Mouse (Mus musculus): Measurements from ENCODE around the gene Mipep.
A peak's percentile ranks its signal among the peaks of the same experiment; 100 is the strongest.

The Mipep gene

GRCm38 (mm10) chr14:60866399-60866798 is 82.0 kb downstream of the Mipep start:
- no peak for DNase-seq (ENCODE audit: low spot score in 2 of 2)

DNA sequence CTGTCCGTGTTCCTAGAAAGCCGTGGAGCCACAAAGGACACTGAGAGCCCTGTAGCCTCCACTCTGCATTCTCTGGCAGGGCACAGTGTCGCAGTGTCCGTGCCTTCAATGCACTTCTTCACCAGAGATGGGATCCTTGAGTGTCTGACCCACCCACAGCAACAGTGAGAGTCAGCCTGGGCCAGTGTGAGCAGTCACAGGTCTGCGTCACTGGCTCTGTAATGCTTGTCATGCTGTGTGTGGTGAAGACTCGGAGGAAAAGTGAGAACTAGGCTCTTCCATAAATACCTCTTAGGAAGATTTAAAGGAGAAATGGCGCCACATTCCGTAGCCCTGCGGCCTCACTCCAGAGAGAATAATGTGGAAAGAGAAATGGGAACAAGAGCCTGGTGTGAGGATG is 84.0 kb downstream of the Mipep start:
- DNase-seq (ENCODE audit: low spot score in 2 of 2) = no peak

DNA sequence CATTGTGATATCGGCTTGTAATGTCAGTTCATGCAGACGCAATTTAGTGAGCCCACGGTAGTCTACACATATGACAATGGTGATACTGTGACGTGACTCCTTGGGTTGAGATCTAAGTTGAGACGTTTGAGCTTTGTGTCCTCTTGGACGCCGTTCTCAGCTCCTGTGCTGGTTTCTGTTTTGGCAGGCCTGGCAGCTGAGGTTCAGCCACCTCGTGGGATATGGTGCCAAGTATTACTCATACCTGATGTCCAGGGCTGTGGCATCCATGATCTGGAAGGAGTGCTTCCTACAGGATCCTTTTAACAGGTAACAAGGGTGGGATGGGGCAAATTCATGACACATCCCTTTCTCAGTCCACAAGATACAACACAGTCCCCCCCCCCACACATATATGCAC is 87.5 kb downstream of the Mipep start:
- no peak for DNase-seq (ENCODE audit: low spot score in 2 of 2)

DNA sequence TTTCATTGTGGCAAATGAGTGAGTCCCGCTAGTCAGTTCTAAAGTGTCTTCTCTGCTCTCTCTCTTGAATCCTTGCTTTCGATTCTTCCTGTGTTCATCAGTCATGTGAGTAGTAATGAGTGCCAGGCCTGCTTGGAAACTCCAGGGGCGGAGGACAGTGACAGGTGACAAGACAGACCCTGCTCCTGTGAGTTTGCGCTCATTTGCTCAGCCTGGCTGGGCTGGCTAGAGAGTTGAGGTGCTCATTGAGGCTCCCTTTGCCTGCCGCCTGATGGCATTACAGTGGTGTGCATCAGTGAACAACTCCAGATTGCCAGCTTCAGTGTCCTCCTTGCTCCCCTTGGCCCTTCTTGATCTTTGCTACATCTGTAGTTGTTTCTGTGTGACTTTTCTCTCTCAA is 97.7 kb downstream of the Mipep start:
- DNase-seq (ENCODE audit: low spot score in 2 of 2) = no peak

DNA sequence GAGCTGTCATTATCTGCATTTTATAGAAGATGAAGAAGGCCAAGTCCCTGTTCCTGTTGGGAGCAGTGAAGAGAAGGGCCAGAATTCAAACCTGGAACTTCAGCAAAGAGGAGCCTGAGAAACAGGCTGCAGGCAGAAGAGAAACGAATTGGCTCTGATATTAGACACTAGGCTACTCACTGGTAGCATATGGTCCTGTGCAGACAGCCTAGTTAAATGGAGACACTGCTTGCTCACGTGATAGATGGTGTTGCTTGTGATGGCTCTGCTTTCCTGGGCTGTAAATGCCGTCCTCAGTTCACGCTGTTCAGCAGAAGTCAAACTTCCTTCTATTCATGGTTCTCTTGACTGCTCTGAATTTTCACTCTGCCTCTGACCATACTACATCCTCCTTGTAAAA is 98.3 kb downstream of the Mipep start:
- DNase-seq (ENCODE audit: low spot score in 2 of 2) = no peak

GRCm38 (mm10) chr14:60885361-60885950 is 101.1 kb downstream of the Mipep start:
- DNase-seq (ENCODE audit: low spot score in 2 of 2) = no peak

GRCm38 (mm10) chr14:60893882-60894281 is 109.5 kb downstream of the Mipep start:
- no peak for DNase-seq (ENCODE audit: low spot score in 2 of 2)

DNA sequence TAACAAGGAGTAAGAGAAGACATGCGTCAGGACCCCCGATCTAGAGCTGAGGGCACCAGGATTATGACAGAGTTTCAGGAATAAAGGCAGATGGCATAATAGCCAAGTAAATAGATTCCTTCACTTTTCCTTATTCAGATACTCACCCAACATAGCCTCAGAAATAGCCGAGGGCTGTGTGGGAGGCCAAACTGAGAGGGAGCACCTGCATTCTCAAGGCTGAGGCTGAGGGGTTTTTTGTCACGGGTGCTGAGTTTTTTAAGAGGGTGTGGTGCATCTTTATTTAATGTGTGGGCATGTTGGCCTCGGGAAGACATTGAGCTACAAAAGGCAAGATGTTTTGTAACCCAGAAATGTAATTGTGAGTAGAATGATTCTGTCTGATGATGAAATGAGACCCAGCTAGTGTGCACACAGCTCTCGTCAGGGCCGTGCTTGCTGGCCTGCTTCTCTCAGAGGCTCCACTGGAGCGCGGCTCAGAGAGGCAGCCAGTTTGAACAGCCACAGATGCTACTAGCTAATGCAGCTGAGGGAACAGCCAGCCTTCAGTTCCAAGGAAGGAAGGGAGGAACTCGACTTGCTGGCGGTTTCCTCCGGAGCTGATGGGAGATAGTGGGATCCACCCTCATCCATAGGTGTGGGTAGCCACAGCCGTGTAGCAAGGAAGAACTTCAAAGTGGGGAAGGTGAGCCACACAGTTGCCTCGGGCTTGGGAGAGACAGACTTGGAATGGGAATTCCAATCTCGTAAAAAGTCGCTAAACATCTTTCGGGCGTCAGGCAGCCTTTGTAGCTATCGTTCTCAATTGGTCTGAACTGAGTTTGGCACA is 111.0 kb downstream of the Mipep start:
- DNase-seq (ENCODE audit: low spot score in 2 of 2) = peak; percentile 22 to 31

DNA sequence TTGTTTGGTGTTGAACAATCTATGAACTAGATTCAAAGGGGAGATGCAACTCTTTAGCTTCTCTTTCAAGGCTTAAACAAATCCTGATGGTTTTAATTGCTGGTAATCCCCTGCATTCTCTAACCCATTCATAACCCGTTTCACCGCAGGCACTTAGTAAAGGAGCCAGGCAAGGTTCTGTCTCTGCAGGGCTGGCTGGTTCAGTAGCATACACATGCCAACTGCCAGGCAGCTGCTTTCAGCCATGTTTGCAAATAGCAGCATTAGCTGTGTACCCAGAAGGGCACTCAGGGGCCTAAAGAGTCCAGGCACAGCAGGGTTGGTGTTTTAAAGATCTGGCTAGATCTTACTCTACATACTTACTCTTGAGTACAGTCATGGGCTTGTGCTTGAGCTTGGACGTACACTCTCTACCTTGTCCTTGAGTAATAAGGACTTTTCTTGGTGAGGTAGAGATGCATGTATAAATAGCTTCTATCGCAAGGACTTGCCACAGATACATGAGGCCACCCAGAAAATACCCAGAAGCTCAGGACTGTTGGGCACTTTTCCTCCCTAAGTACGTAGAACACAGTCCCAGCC is 113.8 kb downstream of the Mipep start:
- DNase-seq (ENCODE audit: low spot score in 2 of 2) = no peak

GRCm38 (mm10) chr14:60904501-60904900 is 120.1 kb downstream of the Mipep start:
- DNase-seq (ENCODE audit: low spot score in 2 of 2) = no peak

DNA sequence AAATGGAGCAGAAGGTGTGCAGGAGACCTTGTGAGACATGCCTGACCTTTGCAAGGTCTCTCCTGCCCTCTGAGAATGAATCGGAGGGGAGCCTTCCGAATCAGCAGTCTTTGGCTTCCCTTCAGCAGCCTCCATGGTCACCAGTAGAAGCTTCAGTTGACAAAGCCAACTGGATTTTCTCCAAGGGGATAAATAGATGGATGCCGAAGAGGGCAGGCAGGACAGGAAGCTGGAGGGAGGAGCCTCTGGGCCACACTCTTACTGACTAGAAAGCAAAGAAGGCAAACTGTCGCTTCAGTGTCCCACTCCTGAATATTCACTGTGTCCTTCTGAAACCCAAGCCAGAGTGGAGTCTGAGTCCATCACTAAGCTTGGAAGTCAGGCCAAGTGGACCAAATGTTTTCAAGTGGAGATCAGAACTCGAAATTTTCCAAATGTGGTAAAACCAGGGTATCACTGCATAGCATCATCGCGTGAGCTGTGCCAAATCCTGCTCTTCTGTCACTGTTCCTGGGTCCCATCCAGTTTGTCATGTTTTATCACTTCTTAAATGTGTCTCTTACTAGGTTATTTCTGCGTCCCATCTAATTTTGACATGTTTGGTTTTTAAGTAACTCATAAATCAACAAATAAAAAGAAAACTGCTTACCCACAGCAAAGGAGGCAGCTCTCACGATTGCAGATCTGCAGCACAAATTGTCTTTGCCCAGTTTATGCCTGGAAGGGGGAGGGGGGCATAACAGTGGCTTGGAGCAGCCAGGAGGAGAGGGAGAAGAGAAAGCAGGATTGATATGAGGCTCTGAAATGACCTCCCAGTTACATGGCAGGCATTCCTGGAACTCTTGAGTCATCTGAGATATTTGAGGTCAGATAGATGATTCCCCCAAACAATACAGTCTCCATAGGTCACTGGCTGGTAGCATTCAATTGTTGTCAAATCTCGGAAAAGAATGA is 122.3 kb downstream of the Mipep start:
- no peak for DNase-seq (ENCODE audit: low spot score in 2 of 2)

GRCm38 (mm10) chr14:60909351-60909750 is 125.0 kb downstream of the Mipep start:
- no peak for DNase-seq (ENCODE audit: low spot score in 2 of 2)

DNA sequence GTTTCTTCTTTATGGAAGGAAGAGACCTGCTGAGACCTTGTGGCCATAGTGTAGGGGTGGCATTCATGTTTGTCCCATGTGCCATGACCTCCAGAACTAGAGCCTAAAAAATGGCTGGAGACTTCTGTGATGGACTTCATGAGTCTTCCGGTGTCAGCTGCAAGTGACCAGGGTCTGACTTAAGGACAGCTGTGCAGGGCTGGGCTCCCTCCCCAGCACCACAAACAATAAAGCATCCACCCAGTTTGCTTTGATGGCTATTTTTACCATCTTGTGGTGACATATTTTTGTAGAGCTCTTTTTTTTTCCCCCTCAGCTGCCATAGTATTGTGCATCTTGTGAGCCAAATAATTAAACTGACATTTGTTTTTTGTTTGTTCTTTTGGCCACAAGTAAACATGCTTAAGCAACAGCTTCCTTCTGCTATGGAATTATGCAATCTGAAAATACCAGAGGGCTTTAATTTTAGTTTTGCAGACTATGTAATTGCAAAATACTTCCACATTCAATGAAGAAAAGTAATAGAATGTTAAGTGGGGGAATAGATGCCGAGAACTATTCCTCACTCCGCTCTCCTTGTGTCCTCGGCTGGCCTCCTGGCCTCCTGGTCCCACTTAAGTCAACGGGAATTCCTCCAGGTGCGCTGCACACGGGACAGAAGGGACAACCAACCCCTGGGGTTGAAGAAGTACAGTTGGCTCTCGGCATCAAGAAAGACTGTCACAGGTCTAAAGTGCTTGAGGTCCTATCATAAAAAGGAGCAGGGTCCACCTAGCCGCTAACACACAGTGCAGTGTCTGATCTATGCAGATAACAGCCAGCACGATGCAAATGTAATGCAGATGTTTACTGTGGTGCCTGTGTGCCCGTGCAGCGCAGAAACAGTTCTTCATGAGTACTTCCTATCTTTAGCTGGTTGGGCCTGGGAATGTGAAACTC is 126.4 kb downstream of the Mipep start:
- DNase-seq (ENCODE audit: low spot score in 2 of 2) = no peak

- DNase-seq (ENCODE audit: low spot score in 2 of 2) = no peak
Observed at GRCm38 (mm10) chr14:60912981-60913468, 128.7 kb downstream of the Mipep start.

GRCm38 (mm10) chr14:60916661-60917060 is 132.3 kb downstream of the Mipep start:
- DNase-seq (ENCODE audit: low spot score in 2 of 2) = no peak

- DNase-seq (ENCODE audit: low spot score in 2 of 2) = no peak
Observed at GRCm38 (mm10) chr14:60926011-60926410, 141.6 kb downstream of the Mipep start.

DNA sequence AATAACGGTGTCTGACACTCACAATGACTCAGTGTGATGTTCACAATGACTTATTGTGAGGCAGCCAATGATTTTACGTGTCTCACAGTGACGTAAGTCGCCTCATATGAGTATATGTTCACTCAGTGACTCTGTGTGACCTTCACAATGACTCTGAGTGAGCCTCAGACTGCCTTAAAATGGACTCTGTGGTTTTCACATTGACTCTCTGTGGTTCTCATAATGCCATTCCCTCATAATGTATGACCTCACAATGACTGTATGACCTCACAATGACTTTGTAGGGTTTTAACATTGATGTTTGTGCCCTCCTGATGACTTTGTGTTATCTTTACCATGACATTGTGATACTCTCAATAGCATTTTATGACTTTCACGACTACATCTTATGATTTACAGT is 151.3 kb downstream of the Mipep start:
- DNase-seq (ENCODE audit: low spot score in 2 of 2) = no peak

GRCm38 (mm10) chr14:60937481-60938039 is 153.2 kb downstream of the Mipep start:
- DNase-seq (ENCODE audit: low spot score in 2 of 2) = no peak

All from right cerebral cortex, postnatal 36 days (tissue).